Mouse (Mus musculus): ENCODE measurements at regions not wholly inside any gene's neighbourhood (a gene's known extent, or its start where the extent isn't known, plus 50 kb on each side); places are given as distances from the start of the nearest gene placed in this dataset.

- Histone ChIP-seq H3K4me3 (ENCODE audit: low read depth, low read length) (no peak overlapping the region), H3K27ac (ENCODE audit: low read depth, low read length) (no peak overlapping the region), H3K4me1 (replicated peaks; ENCODE audit: control insufficient read depth, insufficient read depth, low read length) (no peaks in the 10 kb centered on the region), H3K4me2 (no peak overlapping the region), H3K9me3 (ENCODE audit: control insufficient read depth, low read length) (no peaks in the 10 kb centered on the region), H3K9ac (ENCODE audit: low read depth, low read length) (no peak overlapping the region), H3K27me3 (replicated peaks; ENCODE audit: control insufficient read depth, insufficient read depth, low read length) (no peaks in the 10 kb centered on the region), H3K36me3 (ENCODE audit: control insufficient read depth, insufficient read depth, low read length) (no peaks in the 10 kb centered on the region)
- ATAC-seq (replicated peaks; ENCODE audit: low FRiP score) (no peak), DNase-seq (ENCODE audit: low spot score) (no peak)
- WGBS: 79% methylated on average over 7 of the region's 7 CpGs
These were observed 156.9 kb downstream of the Kctd12 start for GRCm38 (mm10) chr14:102825525-102825924.

- no peaks in the 10 kb centered on the region for H3K4me1 ChIP-seq (replicated peaks; ENCODE audit: control insufficient read depth, insufficient read depth, low read length)
- H3K4me2 ChIP-seq: no peak overlapping the region
- no peaks in the 10 kb centered on the region for H3K36me3 ChIP-seq (ENCODE audit: control insufficient read depth, insufficient read depth, low read length)
- DNase-seq (ENCODE audit: low spot score) (no peak), ATAC-seq (replicated peaks; ENCODE audit: low FRiP score) (no peak)
- no peak overlapping the region for H3K27ac ChIP-seq (ENCODE audit: low read depth, low read length)
- no peak overlapping the region for H3K4me3 ChIP-seq (ENCODE audit: low read depth, low read length)
- H3K9me3 ChIP-seq (ENCODE audit: control insufficient read depth, low read length): no peaks in the 10 kb centered on the region
- no peak overlapping the region for H3K9ac ChIP-seq (ENCODE audit: low read depth, low read length)
- H3K27me3 ChIP-seq (replicated peaks; ENCODE audit: control insufficient read depth, insufficient read depth, low read length): no peaks in the 10 kb centered on the region
- 85% methylated on average over 5 of the region's 5 CpGs for WGBS
These were observed 161.8 kb downstream of the Kctd12 start for GRCm38 (mm10) chr14:102820663-102821062.

GRCm38 (mm10) chr14:102811678-102812081 is 170.8 kb downstream of the Kctd12 start:
- Histone ChIP-seq H3K36me3 (ENCODE audit: control insufficient read depth, insufficient read depth, low read length) (no peaks in the 10 kb centered on the region), H3K27me3 (replicated peaks; ENCODE audit: control insufficient read depth, insufficient read depth, low read length) (no peaks in the 10 kb centered on the region), H3K4me3 (ENCODE audit: low read depth, low read length) (no peak overlapping the region), H3K4me1 (replicated peaks; ENCODE audit: control insufficient read depth, insufficient read depth, low read length) (no peaks in the 10 kb centered on the region), H3K9me3 (ENCODE audit: control insufficient read depth, low read length) (no peaks in the 10 kb centered on the region), H3K27ac (ENCODE audit: low read depth, low read length) (no peak overlapping the region), H3K4me2 (no peak overlapping the region), H3K9ac (ENCODE audit: low read depth, low read length) (no peak overlapping the region)
- DNase-seq (ENCODE audit: low spot score): no peak
- ATAC-seq (replicated peaks; ENCODE audit: low FRiP score): no peak
- WGBS: 55% methylated on average over 5 of the region's 5 CpGs

GRCm38 (mm10) chr14:102811022-102811421 is 171.4 kb downstream of the Kctd12 start:
- H3K27me3 ChIP-seq (replicated peaks; ENCODE audit: control insufficient read depth, insufficient read depth, low read length): no peaks in the 10 kb centered on the region
- no peak overlapping the region for H3K4me2 ChIP-seq
- no peaks in the 10 kb centered on the region for H3K4me1 ChIP-seq (replicated peaks; ENCODE audit: control insufficient read depth, insufficient read depth, low read length)
- no peaks in the 10 kb centered on the region for H3K9me3 ChIP-seq (ENCODE audit: control insufficient read depth, low read length)
- DNase-seq (ENCODE audit: low spot score): no peak
- no peak for ATAC-seq (replicated peaks; ENCODE audit: low FRiP score)
- H3K4me3 ChIP-seq (ENCODE audit: low read depth, low read length): no peak overlapping the region
- WGBS: 52% methylated on average over 5 of the region's 5 CpGs
- no peaks in the 10 kb centered on the region for H3K36me3 ChIP-seq (ENCODE audit: control insufficient read depth, insufficient read depth, low read length)
- H3K9ac ChIP-seq (ENCODE audit: low read depth, low read length): no peak overlapping the region
- no peak overlapping the region for H3K27ac ChIP-seq (ENCODE audit: low read depth, low read length)

GRCm38 (mm10) chr14:102810121-102810921 is 172.1 kb downstream of the Kctd12 start:
- ATAC-seq (replicated peaks; ENCODE audit: low FRiP score) (no peak), DNase-seq (ENCODE audit: low spot score) (no peak)
- Histone ChIP-seq H3K9me3 (ENCODE audit: control insufficient read depth, low read length) (no peaks in the 10 kb centered on the region), H3K4me1 (replicated peaks; ENCODE audit: control insufficient read depth, insufficient read depth, low read length) (no peaks in the 10 kb centered on the region), H3K9ac (ENCODE audit: low read depth, low read length) (no peak overlapping the region), H3K27ac (ENCODE audit: low read depth, low read length) (no peak overlapping the region), H3K4me3 (ENCODE audit: low read depth, low read length) (no peak overlapping the region), H3K36me3 (ENCODE audit: control insufficient read depth, insufficient read depth, low read length) (no peaks in the 10 kb centered on the region), H3K27me3 (replicated peaks; ENCODE audit: control insufficient read depth, insufficient read depth, low read length) (no peaks in the 10 kb centered on the region), H3K4me2 (no peak overlapping the region)
- WGBS: 46% methylated on average over 7 of the region's 7 CpGs

GRCm38 (mm10) chr14:102805936-102806923 is 176.2 kb downstream of the Kctd12 start:
- 32% methylated on average over 21 of the region's 21 CpGs for WGBS
- Histone ChIP-seq H3K27ac (ENCODE audit: low read depth, low read length) (peak overlapping the region; percentile 40), H3K9ac (ENCODE audit: low read depth, low read length) (0 out of 2 replicates have a peak overlapping the region, but pooled peaks have one; percentile 31), H3K27me3 (replicated peaks; ENCODE audit: control insufficient read depth, insufficient read depth, low read length) (no peaks in the 10 kb centered on the region), H3K36me3 (ENCODE audit: control insufficient read depth, insufficient read depth, low read length) (no peaks in the 10 kb centered on the region), H3K4me3 (ENCODE audit: low read depth, low read length) (no peak overlapping the region), H3K4me1 (replicated peaks; ENCODE audit: control insufficient read depth, insufficient read depth, low read length) (no peaks in the 10 kb centered on the region), H3K9me3 (ENCODE audit: control insufficient read depth, low read length) (no peaks in the 10 kb centered on the region), H3K4me2 (peak overlapping the region; percentile 51)
- peak; percentile 38 for DNase-seq (ENCODE audit: low spot score)
- peak; percentile 84 for ATAC-seq (replicated peaks; ENCODE audit: low FRiP score)

GRCm38 (mm10) chr14:102795676-102796075 is 186.8 kb downstream of the Kctd12 start:
- Histone ChIP-seq H3K9ac (ENCODE audit: low read depth, low read length) (no peak overlapping the region), H3K36me3 (ENCODE audit: control insufficient read depth, insufficient read depth, low read length) (no peaks in the 10 kb centered on the region), H3K9me3 (ENCODE audit: control insufficient read depth, low read length) (no peaks in the 10 kb centered on the region), H3K4me2 (no peak overlapping the region), H3K4me1 (replicated peaks; ENCODE audit: control insufficient read depth, insufficient read depth, low read length) (no peaks in the 10 kb centered on the region), H3K27ac (ENCODE audit: low read depth, low read length) (no peak overlapping the region), H3K27me3 (replicated peaks; ENCODE audit: control insufficient read depth, insufficient read depth, low read length) (no peaks in the 10 kb centered on the region), H3K4me3 (ENCODE audit: low read depth, low read length) (no peak overlapping the region)
- WGBS: 59% methylated on average over 2 of the region's 2 CpGs
- ATAC-seq (replicated peaks; ENCODE audit: low FRiP score) (no peak), DNase-seq (ENCODE audit: low spot score) (no peak)

- Histone ChIP-seq H3K4me1 (replicated peaks; ENCODE audit: control insufficient read depth, insufficient read depth, low read length) (no peaks in the 10 kb centered on the region), H3K4me2 (no peak overlapping the region)
- no peak for ATAC-seq (replicated peaks; ENCODE audit: low FRiP score)
These were observed 187.5 kb downstream of the Kctd12 start for GRCm38 (mm10) chr14:102794898-102795297.

More at GRCm38 (mm10) chr14:102794898-102795297, 187.5 kb downstream of the Kctd12 start:
- DNase-seq (ENCODE audit: low spot score): no peak
- Histone ChIP-seq H3K27ac (ENCODE audit: low read depth, low read length) (no peak overlapping the region), H3K4me3 (ENCODE audit: low read depth, low read length) (no peak overlapping the region), H3K36me3 (ENCODE audit: control insufficient read depth, insufficient read depth, low read length) (no peaks in the 10 kb centered on the region), H3K27me3 (replicated peaks; ENCODE audit: control insufficient read depth, insufficient read depth, low read length) (no peaks in the 10 kb centered on the region), H3K9ac (ENCODE audit: low read depth, low read length) (no peak overlapping the region), H3K9me3 (ENCODE audit: control insufficient read depth, low read length) (no peaks in the 10 kb centered on the region)
- 87% methylated on average over 2 of the region's 2 CpGs for WGBS

All from liver, embryonic 11.5 days (tissue).